In genomic region chr2:91682850-91683249, GRCm38 (mm10) we compare ENCODE assay signal across 8 mouse cellular contexts. TPM values are rescaled to one million over a fixed set of nuclear protein-coding genes. Genes with fewer than 3 reads are reported as not detected.
DNase-seq lines count a peak whose midpoint lies in the region; ATAC-seq and TF ChIP-seq lines count a peak whose summit lies in the region.

No protein-coding gene starts in this region.

- H3K27me3 ChIP-seq in hindbrain, embryonic 11.5 days (ENCODE audit: control insufficient read depth, insufficient read depth, low read length): no peaks in the 10 kb centered on the region
- no peaks in the 10 kb centered on the region for H3K27me3 ChIP-seq in hindbrain, embryonic 12.5 days
- no peaks in the 10 kb centered on the region for H3K27me3 ChIP-seq in MEL (ENCODE audit: control insufficient read depth in 1 of 2, insufficient read depth in 2 of 2, low read length in 2 of 2)

- TF ChIP-seq POLR2A in MEL (IDR thresholded peaks at IDR 0.05; ENCODE audit: control insufficient read depth in 1 of 2, insufficient read depth in 1 of 2, low read depth in 1 of 2, low read length in 2 of 2, poor library complexity in 1 of 2): no peak

- H3K9ac ChIP-seq in hindbrain, embryonic 11.5 days (ENCODE audit: low read depth, low read length): no peak overlapping the region
- no peak overlapping the region for H3K9ac ChIP-seq in hindbrain, embryonic 12.5 days
- H3K9ac ChIP-seq in MEL (ENCODE audit: control insufficient read depth, low read depth, low read length, poor library complexity, severe bottlenecking): no peak overlapping the region

- 52% methylated on average over 4 of the region's 4 CpGs for WGBS in hindbrain, embryonic 11.5 days
- 58% methylated on average over 4 of the region's 4 CpGs for WGBS in hindbrain, embryonic 12.5 days

- H3K9me3 ChIP-seq in hindbrain, embryonic 11.5 days (ENCODE audit: control insufficient read depth, low read length): no peaks in the 10 kb centered on the region
- no peaks in the 10 kb centered on the region for H3K9me3 ChIP-seq in hindbrain, embryonic 12.5 days (replicated peaks)
- H3K9me3 ChIP-seq in MEL (replicated peaks; ENCODE audit: insufficient read depth, low read length): no peaks in the 10 kb centered on the region

- H3K27ac ChIP-seq in hindbrain, embryonic 11.5 days (ENCODE audit: low read depth, low read length): no peak overlapping the region
- H3K27ac ChIP-seq in hindbrain, embryonic 12.5 days: no peak overlapping the region
- H3K27ac ChIP-seq in MEL (ENCODE audit: control insufficient read depth, low read depth, low read length): no peak overlapping the region

- H3K79me2 ChIP-seq in MEL (ENCODE audit: control insufficient read depth, insufficient read depth, low read length, poor library complexity): no peaks in the 10 kb centered on the region

- ATAC-seq in hindbrain, embryonic 11.5 days (ENCODE audit: low FRiP score): no peak
- no peak for ATAC-seq in hindbrain, embryonic 12.5 days (ENCODE audit: low FRiP score)

- DNase-seq in hindbrain, embryonic 11.5 days (ENCODE audit: low spot score): peak; percentile 58
- DNase-seq in MEL (ENCODE audit: low read depth, low spot score): peak; percentile 76
- peak; percentile 69 to 79 for DNase-seq in cerebellum, postnatal 10 days
- DNase-seq in heart, postnatal 14 days: peak; percentile 34 to 68
- DNase-seq in left cerebral cortex, postnatal 4 days: peak; percentile 29
- DNase-seq in right cerebral cortex, adult 18-20 months: peak; percentile 76
- DNase-seq in urinary bladder, adult 2 months (ENCODE audit: low spot score): no peak

- peak; percentile 39 for TF ChIP-seq RAD21 in MEL (IDR thresholded peaks at IDR 0.05; ENCODE audit: low read depth, low read length)

- H3K4me2 ChIP-seq in hindbrain, embryonic 11.5 days (replicated peaks; ENCODE audit: low read depth, low read length): no peak overlapping the region
- H3K4me2 ChIP-seq in hindbrain, embryonic 12.5 days (replicated peaks): no peak overlapping the region

- no peaks in the 10 kb centered on the region for H3K36me3 ChIP-seq in hindbrain, embryonic 11.5 days (ENCODE audit: control insufficient read depth, insufficient read depth, low read length)
- peaks cover 64% of the 10 kb centered on the region for H3K36me3 ChIP-seq in hindbrain, embryonic 12.5 days
- H3K36me3 ChIP-seq in MEL (ENCODE audit: control insufficient read depth in 1 of 2, insufficient read depth in 2 of 2, low read length in 2 of 2): no peaks in the 10 kb centered on the region; a peak in 1 of 4 replicates

- no peak overlapping the region for H3K4me3 ChIP-seq in hindbrain, embryonic 11.5 days (ENCODE audit: low read depth, low read length)
- no peak overlapping the region for H3K4me3 ChIP-seq in hindbrain, embryonic 12.5 days
- H3K4me3 ChIP-seq in MEL (ENCODE audit: control insufficient read depth in 1 of 2, insufficient read depth in 1 of 2, low read depth in 2 of 2, low read length in 2 of 2): no peak overlapping the region

- TF ChIP-seq CTCF in MEL (IDR thresholded peaks at IDR 0.05 in 2 of 3, conservative IDR thresholded peaks at IDR 0.05 in 1 of 3; ENCODE audit: control insufficient read depth in 1 of 3, insufficient read depth in 1 of 3, low read depth in 2 of 3, low read length in 3 of 3, poor library complexity in 1 of 3, severe bottlenecking in 1 of 3): peak; percentile 36 to 55 (median 40); a peak in 5 of 6 replicates

- no peak for TF ChIP-seq EP300 in MEL (IDR thresholded peaks at IDR 0.05; ENCODE audit: low read depth in 1 of 2, low read length in 2 of 2)

- no peaks in the 10 kb centered on the region for H3K4me1 ChIP-seq in hindbrain, embryonic 11.5 days (replicated peaks; ENCODE audit: control insufficient read depth, insufficient read depth, low read length)
- H3K4me1 ChIP-seq in hindbrain, embryonic 12.5 days: no peaks in the 10 kb centered on the region
- H3K4me1 ChIP-seq in MEL (ENCODE audit: control insufficient read depth in 1 of 2, insufficient read depth in 2 of 2, low read length in 2 of 2): no peaks in the 10 kb centered on the region

- intact Hi-C loops in heart, postnatal 14 days (cut with DNase I): no loop called here
- intact Hi-C loops in left cerebral cortex, postnatal 4 days (cut with DNase I): no loop called here

TF ChIP-seq in MEL, 35 proteins besides CTCF, POLR2A, EP300 and RAD21:
- no peak for TF ChIP-seq CHD1 (IDR thresholded peaks at IDR 0.05; ENCODE audit: low read depth, low read length)
- TF ChIP-seq SMC3 (IDR thresholded peaks at IDR 0.05; ENCODE audit: low read depth, low read length): peak; percentile 25; the same call in 1 of the 2 replicates

RNA-seq across cellular contexts. Expression of gene Atg13, which starts 27.5 kb away (rescaled TPM):
- polyA plus RNA-seq in hindbrain, embryonic 11.5 days (2014; fragmentation: Nextera tagmentation; extraction: Ambion mirVana): 31.9 and 35.3 TPM in 2 replicates
- 36.1 and 40.3 TPM in 2 replicates for polyA plus RNA-seq in hindbrain, embryonic 12.5 days (2016; fragmentation: Nextera tagmentation; extraction: Ambion mirVana)
- 7.4 and 8.4 TPM in 2 replicates for total RNA-seq in MEL (2012; rRNA removed)
- 10 to 100 TPM in 1 of 2 experiments, not detected in 1; 27.7 TPM for polyA plus RNA-seq in MEL (2012; ENCODE audit: insufficient read depth in 1 of 2, insufficient read length in 2 of 2, low read depth in 1 of 2, low replicate concordance in 2 of 2, missing spikeins in 1 of 2)
- 10 to 100 TPM; 38.9 to 40.8 TPM for total RNA-seq in heart, postnatal 14 days (2021)
- 10 to 100 TPM; 40.1 to 40.9 TPM for total RNA-seq in left cerebral cortex, postnatal 4 days (2021)
- 37.0 and 38.0 TPM in 2 replicates for polyA plus RNA-seq in urinary bladder, adult 2 months (2012; rRNA removed)

RNA-seq across cellular contexts. Expression of gene Harbi1, which starts 27.8 kb away (rescaled TPM):
- polyA plus RNA-seq in hindbrain, embryonic 11.5 days (2014; fragmentation: Nextera tagmentation; extraction: Ambion mirVana): 17.8 and 20.6 TPM in 2 replicates
- 20.9 and 25.0 TPM in 2 replicates for polyA plus RNA-seq in hindbrain, embryonic 12.5 days (2016; fragmentation: Nextera tagmentation; extraction: Ambion mirVana)
- total RNA-seq in MEL (2012; rRNA removed): 6.8 and 8.2 TPM in 2 replicates
- polyA plus RNA-seq in MEL (2012; ENCODE audit: insufficient read depth in 1 of 2, insufficient read length in 2 of 2, low read depth in 1 of 2, low replicate concordance in 2 of 2, missing spikeins in 1 of 2): 1 to 10 TPM in 1 of 2 experiments, not detected in 1; 7.8 TPM
- total RNA-seq in heart, postnatal 14 days (2021): 1 to 10 TPM; 5.3 to 5.8 TPM
- total RNA-seq in left cerebral cortex, postnatal 4 days (2021): 1 to 10 TPM; 8.4 to 9.9 TPM
- polyA plus RNA-seq in urinary bladder, adult 2 months (2012; rRNA removed): 5.5 and 8.4 TPM in 2 replicates

RNA-seq across cellular contexts. Expression of gene Arhgap1, which starts 33.2 kb away (rescaled TPM):
- polyA plus RNA-seq in hindbrain, embryonic 11.5 days (2014; fragmentation: Nextera tagmentation; extraction: Ambion mirVana): 79.6 and 86.8 TPM in 2 replicates
- polyA plus RNA-seq in hindbrain, embryonic 12.5 days (2016; fragmentation: Nextera tagmentation; extraction: Ambion mirVana): 93.6 and 98.3 TPM in 2 replicates
- total RNA-seq in MEL (2012; rRNA removed): 21.4 and 23.5 TPM in 2 replicates
- 10 to 100 TPM in 1 of 2 experiments, not detected in 1; 40.1 TPM for polyA plus RNA-seq in MEL (2012; ENCODE audit: insufficient read depth in 1 of 2, insufficient read length in 2 of 2, low read depth in 1 of 2, low replicate concordance in 2 of 2, missing spikeins in 1 of 2)
- total RNA-seq in heart, postnatal 14 days (2021): 10 to 100 TPM; 33.2 to 36.0 TPM
- 10 to 100 TPM; 87.4 to 99.0 TPM for total RNA-seq in left cerebral cortex, postnatal 4 days (2021)
- 127 and 128 TPM in 2 replicates for polyA plus RNA-seq in urinary bladder, adult 2 months (2012; rRNA removed)

RNA-seq across cellular contexts. Expression of gene Zfp408, which starts 33.3 kb away (rescaled TPM):
- polyA plus RNA-seq in hindbrain, embryonic 11.5 days (2014; fragmentation: Nextera tagmentation; extraction: Ambion mirVana): 6.5 and 10.2 TPM in 2 replicates
- polyA plus RNA-seq in hindbrain, embryonic 12.5 days (2016; fragmentation: Nextera tagmentation; extraction: Ambion mirVana): 11.6 and 13.0 TPM in 2 replicates
- 8.6 and 10.4 TPM in 2 replicates for total RNA-seq in MEL (2012; rRNA removed)
- 10 to 100 TPM in 1 of 2 experiments, not detected in 1; 16.4 TPM for polyA plus RNA-seq in MEL (2012; ENCODE audit: insufficient read depth in 1 of 2, insufficient read length in 2 of 2, low read depth in 1 of 2, low replicate concordance in 2 of 2, missing spikeins in 1 of 2)
- total RNA-seq in heart, postnatal 14 days (2021): 1 to 10 TPM; 5.4 to 5.8 TPM
- 10 to 100 TPM; 24.2 to 26.2 TPM for total RNA-seq in left cerebral cortex, postnatal 4 days (2021)
- 15.3 and 16.5 TPM in 2 replicates for polyA plus RNA-seq in urinary bladder, adult 2 months (2012; rRNA removed)

RNA-seq across cellular contexts. Expression of gene F2, which starts 46.6 kb away (rescaled TPM):
- 0.27 and 0.29 TPM in 2 replicates for polyA plus RNA-seq in hindbrain, embryonic 11.5 days (2014; fragmentation: Nextera tagmentation; extraction: Ambion mirVana)
- 0.20 and 0.23 TPM in 2 replicates for polyA plus RNA-seq in hindbrain, embryonic 12.5 days (2016; fragmentation: Nextera tagmentation; extraction: Ambion mirVana)
- 0.04 TPM in 1 of 2 replicates, not detected in the other for total RNA-seq in MEL (2012; rRNA removed)
- polyA plus RNA-seq in MEL (2012; ENCODE audit: insufficient read depth in 1 of 2, insufficient read length in 2 of 2, low read depth in 1 of 2, low replicate concordance in 2 of 2, missing spikeins in 1 of 2): under 1 TPM in 1 of 2 experiments, not detected in 1; 0.06 TPM
- under 1 TPM in 1 of 2 experiments, not detected in 1; 0.12 TPM for total RNA-seq in heart, postnatal 14 days (2021)
- total RNA-seq in left cerebral cortex, postnatal 4 days (2021): under 1 TPM in 1 of 2 experiments, not detected in 1; 0.26 TPM
- polyA plus RNA-seq in urinary bladder, adult 2 months (2012; rRNA removed): 0.25 and 0.33 TPM in 2 replicates
